ENCODE assay signal across 8 mouse cellular contexts in genomic region chr5:24320467-24320813, GRCm38 (mm10). TPM values are rescaled to one million over a fixed set of nuclear protein-coding genes. Genes with fewer than 3 reads are reported as not detected.
DNase-seq lines count a peak whose midpoint lies in the region; ATAC-seq and TF ChIP-seq lines count a peak whose summit lies in the region.

No protein-coding gene starts in this region.

- DNase-seq in kidney, adult 18-20 months = peak; percentile 19
- DNase-seq in kidney, adult 9 months = no peak
- DNase-seq in MEL (ENCODE audit: low read depth, low spot score) = no peak
- DNase-seq in limb, embryonic 14.5 days (ENCODE audit: low spot score) = no peak
- DNase-seq in layer of hippocampus, postnatal 10 days (ENCODE audit: low spot score in 2 of 2) = no peak
- no peak for DNase-seq in cerebellum, adult 9-11 months
- DNase-seq in cerebellum, postnatal 14 days = no peak

- H3K79me2 ChIP-seq in MEL (ENCODE audit: control insufficient read depth, insufficient read depth, low read length, poor library complexity) = no peaks in the 10 kb centered on the region

- H3K27ac ChIP-seq in MEL (ENCODE audit: control insufficient read depth, low read depth, low read length) = no peak overlapping the region
- H3K27ac ChIP-seq in forebrain, embryonic 13.5 days = no peak overlapping the region
- no peak overlapping the region for H3K27ac ChIP-seq in limb, embryonic 14.5 days (replicated peaks; ENCODE audit: low read depth, low read length)

- TF ChIP-seq EP300 in MEL (IDR thresholded peaks at IDR 0.05; ENCODE audit: low read depth in 1 of 2, low read length in 2 of 2) = no peak

- no peak for TF ChIP-seq RAD21 in MEL (IDR thresholded peaks at IDR 0.05; ENCODE audit: low read depth, low read length)

- H3K4me3 ChIP-seq in MEL (ENCODE audit: control insufficient read depth in 1 of 2, insufficient read depth in 1 of 2, low read depth in 2 of 2, low read length in 2 of 2) = 0 out of 4 replicates have a peak overlapping the region, but pooled peaks of 1 of the 2 experiments have one; percentile 1
- H3K4me3 ChIP-seq in forebrain, embryonic 13.5 days = no peak overlapping the region
- H3K4me3 ChIP-seq in limb, embryonic 14.5 days (replicated peaks; ENCODE audit: low read length) = 0 out of 2 replicates have a peak overlapping the region, but pooled peaks have one; percentile 5

- no peak for ATAC-seq in forebrain, embryonic 13.5 days
- no peak for ATAC-seq in limb, embryonic 14.5 days (ENCODE audit: low FRiP score, low read depth)

- peak overlapping the region; percentile 19; the same call in 1 of the 2 replicates for H3K4me2 ChIP-seq in forebrain, embryonic 13.5 days
- H3K4me2 ChIP-seq in limb, embryonic 14.5 days (replicated peaks; ENCODE audit: low read depth, low read length, severe bottlenecking) = peak overlapping the region; percentile 39

- 26% methylated on average over 6 of the region's 6 CpGs for WGBS in forebrain, embryonic 13.5 days
- 48% methylated on average over 6 of the region's 6 CpGs for WGBS in limb, embryonic 14.5 days

- no peak for TF ChIP-seq CTCF in MEL (IDR thresholded peaks at IDR 0.05 in 2 of 3, conservative IDR thresholded peaks at IDR 0.05 in 1 of 3; ENCODE audit: control insufficient read depth in 1 of 3, insufficient read depth in 1 of 3, low read depth in 2 of 3, low read length in 3 of 3, poor library complexity in 1 of 3, severe bottlenecking in 1 of 3)

- H3K27me3 ChIP-seq in MEL (ENCODE audit: control insufficient read depth in 1 of 2, insufficient read depth in 2 of 2, low read length in 2 of 2) = no peaks in the 10 kb centered on the region
- H3K27me3 ChIP-seq in forebrain, embryonic 13.5 days = no peaks in the 10 kb centered on the region
- 0 out of 2 replicates have a peak, but pooled peaks cover 5% of the 10 kb centered on the region for H3K27me3 ChIP-seq in limb, embryonic 14.5 days (ENCODE audit: control insufficient read depth, insufficient read depth, low read length)

- no peaks in the 10 kb centered on the region for H3K36me3 ChIP-seq in MEL (ENCODE audit: control insufficient read depth in 1 of 2, insufficient read depth in 2 of 2, low read length in 2 of 2)
- H3K36me3 ChIP-seq in forebrain, embryonic 13.5 days (ENCODE audit: poor library complexity, severe bottlenecking) = peaks cover 15% of the 10 kb centered on the region; the same call in 1 of the 2 replicates
- H3K36me3 ChIP-seq in limb, embryonic 14.5 days (ENCODE audit: control insufficient read depth, insufficient read depth, low read length) = no peaks in the 10 kb centered on the region

- no peaks in the 10 kb centered on the region for H3K9me3 ChIP-seq in MEL (replicated peaks; ENCODE audit: insufficient read depth, low read length)
- no peaks in the 10 kb centered on the region for H3K9me3 ChIP-seq in forebrain, embryonic 13.5 days (replicated peaks)
- H3K9me3 ChIP-seq in limb, embryonic 14.5 days (ENCODE audit: control insufficient read depth, low read length) = no peaks in the 10 kb centered on the region

- H3K9ac ChIP-seq in MEL (ENCODE audit: control insufficient read depth, low read depth, low read length, poor library complexity, severe bottlenecking) = 0 out of 2 replicates have a peak overlapping the region, but pooled peaks have one; percentile 11
- H3K9ac ChIP-seq in forebrain, embryonic 13.5 days = 0 out of 2 replicates have a peak overlapping the region, but pooled peaks have one; percentile 7
- peak overlapping the region; percentile 25; the same call in 1 of the 2 replicates for H3K9ac ChIP-seq in limb, embryonic 14.5 days (ENCODE audit: low read depth, low read length, severe bottlenecking)

- H3K4me1 ChIP-seq in MEL (ENCODE audit: control insufficient read depth in 1 of 2, insufficient read depth in 2 of 2, low read length in 2 of 2) = no peaks in the 10 kb centered on the region
- peaks cover 39% of the 10 kb centered on the region for H3K4me1 ChIP-seq in forebrain, embryonic 13.5 days
- H3K4me1 ChIP-seq in limb, embryonic 14.5 days (ENCODE audit: control insufficient read depth, insufficient read depth, low read length) = peaks cover 6% of the 10 kb centered on the region

- TF ChIP-seq POLR2A in MEL (IDR thresholded peaks at IDR 0.05; ENCODE audit: control insufficient read depth in 1 of 2, insufficient read depth in 1 of 2, low read depth in 1 of 2, low read length in 2 of 2, poor library complexity in 1 of 2) = no peak
- no peak for TF ChIP-seq POLR2A in limb, embryonic 14.5 days (IDR thresholded peaks at IDR 0.05; ENCODE audit: borderline replicate concordance, extremely low read depth, insufficient read depth, insufficient read length)

TF ChIP-seq in MEL, 35 proteins besides CTCF, POLR2A, EP300 and RAD21:
- TF ChIP-seq ETS1 (IDR thresholded peaks at IDR 0.05; ENCODE audit: low read depth, low read length) (no peak), MYC (IDR thresholded peaks at IDR 0.05; ENCODE audit: low read depth, low read length) (no peak), TAL1 (IDR thresholded peaks at IDR 0.05; ENCODE audit: low read length) (no peak), HCFC1 (IDR thresholded peaks at IDR 0.05; ENCODE audit: low read depth, low read length) (no peak), BHLHE40 (IDR thresholded peaks at IDR 0.05; ENCODE audit: borderline replicate concordance, low read depth, low read length) (no peak), SIN3A (IDR thresholded peaks at IDR 0.05; ENCODE audit: low read length) (no peak)

RNA-seq across cellular contexts. Expression of gene Kcnh2, which starts 31.0 kb away (rescaled TPM):
- total RNA-seq in MEL (2012; rRNA removed) = 1.8 and 2.0 TPM in 2 replicates
- polyA plus RNA-seq in MEL (2012; ENCODE audit: insufficient read depth in 1 of 2, insufficient read length in 2 of 2, low read depth in 1 of 2, low replicate concordance in 2 of 2, missing spikeins in 1 of 2) = 1 to 10 TPM in 1 of 2 experiments, not detected in 1; 6.8 TPM
- polyA plus RNA-seq in forebrain, embryonic 13.5 days (2015; fragmentation: Nextera tagmentation; extraction: Ambion mirVana) = 4.3 and 6.9 TPM in 2 replicates
- 16.2 and 26.5 TPM in 2 replicates for polyA plus RNA-seq in limb, embryonic 14.5 days (2012; rRNA removed)
- polyA plus RNA-seq in limb, embryonic 14.5 days (2014; fragmentation: Nextera tagmentation; extraction: Ambion mirVana) = 2.8 and 3.8 TPM in 2 replicates
- 10 to 100 TPM; 15.0 to 18.6 TPM for total RNA-seq in layer of hippocampus, postnatal 10 days (2021)

RNA-seq across cellular contexts. Expression of gene Nos3, which starts 44.2 kb away (rescaled TPM):
- 2.0 and 3.9 TPM in 2 replicates for total RNA-seq in MEL (2012; rRNA removed)
- 1 to 10 TPM in 1 of 2 experiments, not detected in 1; 6.2 TPM for polyA plus RNA-seq in MEL (2012; ENCODE audit: insufficient read depth in 1 of 2, insufficient read length in 2 of 2, low read depth in 1 of 2, low replicate concordance in 2 of 2, missing spikeins in 1 of 2)
- 5.6 and 5.9 TPM in 2 replicates for polyA plus RNA-seq in forebrain, embryonic 13.5 days (2015; fragmentation: Nextera tagmentation; extraction: Ambion mirVana)
- 7.3 and 7.4 TPM in 2 replicates for polyA plus RNA-seq in limb, embryonic 14.5 days (2012; rRNA removed)
- polyA plus RNA-seq in limb, embryonic 14.5 days (2014; fragmentation: Nextera tagmentation; extraction: Ambion mirVana) = 4.8 and 6.1 TPM in 2 replicates
- 10 to 100 TPM; 10.1 to 11.8 TPM for total RNA-seq in layer of hippocampus, postnatal 10 days (2021)
